Mouse (Mus musculus) monocyte, adult 59 days (primary cell): ENCODE data around the gene Cdx2. TPM values are rescaled to one million over a fixed set of nuclear protein-coding genes. Genes with fewer than 3 reads are reported as not detected.

Source experiments
- total RNA-seq, 2 experiments: library from RNA; stranded (reverse); gene quantifications; one replicate each; pipeline ENCODE4 v1.2.4; 2023

Cdx2 gene
- not detected for total RNA-seq

DNA sequence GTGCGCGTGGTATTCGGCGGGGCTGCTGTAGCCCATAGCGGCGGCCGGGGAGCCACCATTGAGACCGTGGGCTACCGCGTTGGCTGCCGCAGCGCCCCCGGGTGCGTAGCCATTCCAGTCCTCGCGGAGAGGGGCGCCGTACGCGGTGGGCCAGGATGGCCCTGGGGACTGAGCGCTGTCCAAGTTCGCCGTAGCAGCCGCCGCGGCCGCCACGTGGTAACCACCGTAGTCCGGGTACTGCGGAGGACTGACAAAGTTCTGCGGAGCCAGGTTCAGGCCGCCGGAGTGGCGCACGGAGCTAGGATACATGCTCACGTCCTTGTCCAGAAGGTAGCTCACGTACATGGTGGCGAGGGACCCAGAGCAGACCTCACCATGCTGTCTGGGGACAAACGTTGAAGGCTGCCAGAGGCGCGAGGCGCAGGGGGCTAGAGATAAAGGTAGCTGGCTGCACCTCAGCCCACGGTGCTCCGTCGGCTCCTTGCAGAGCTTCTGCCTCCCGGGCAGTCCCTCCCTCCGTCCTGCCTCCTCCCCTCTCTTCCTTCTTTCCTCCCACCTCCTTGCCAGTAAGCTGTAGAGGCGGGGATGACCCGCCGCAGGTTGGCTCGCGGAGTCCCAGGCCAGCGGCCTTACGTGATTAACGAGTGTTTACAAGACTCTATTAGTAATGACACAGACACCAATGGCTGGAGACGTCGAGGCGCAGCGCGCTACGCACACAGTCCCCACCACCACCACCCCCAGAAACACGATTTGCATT, at the start of gene Cdx2:
Gene Cdx2, minus strand, starts transcription at position 633 of the 760 bp plus-strand sequence.

GRCm38 (mm10) chr5:147322183-147322582, 15.1 kb upstream of the Cdx2 start, which contains the start of gene Urad:
Gene Urad (minus strand): TSS chr5:147322440.

GRCm38 (mm10) chr5:147269926-147270672, 37.0 kb downstream of the Cdx2 start, which contains the start of gene Pdx1:
Gene Pdx1 (plus strand): TSS chr5:147269959.

Other genes with a start within 250 kb of the Cdx2 start
- gene Lnx2, start 230.7 kb downstream of the Cdx2 start, total RNA-seq, result 1 to 10 TPM; 4.8 to 6.6 TPM
- gene Polr1d, start 230.2 kb downstream of the Cdx2 start, total RNA-seq, result 100 to 1,000 TPM in 1 of 2 experiments, 10 to 100 TPM in 1; 88.3 to 102 TPM
- gene Gsx1, start 118.6 kb downstream of the Cdx2 start, total RNA-seq, result not detected
- gene Pdx1, start 37.3 kb downstream of the Cdx2 start, total RNA-seq, result not detected
- not detected for gene Urad, start 15.2 kb upstream of the Cdx2 start, total RNA-seq
- 10 to 100 TPM; 40.8 to 48.5 TPM for gene Flt3, start 93.2 kb upstream of the Cdx2 start, total RNA-seq
- 100 to 1,000 TPM; 273 to 280 TPM for gene Pan3, start 122.9 kb upstream of the Cdx2 start, total RNA-seq